Mouse (Mus musculus): ENCODE measurements around the gene Pxdn.
A peak's percentile ranks its signal among the peaks of the same experiment; 100 is the strongest.

Gene Pxdn

GRCm38 (mm10) chr12:30024264-30024825 is 86.9 kb downstream of the Pxdn start:
- DNase-seq (ENCODE audit: low spot score), result no peak

GRCm38 (mm10) chr12:30027721-30028340 is 90.4 kb downstream of the Pxdn start:
- no peak for DNase-seq (ENCODE audit: low spot score)

DNA sequence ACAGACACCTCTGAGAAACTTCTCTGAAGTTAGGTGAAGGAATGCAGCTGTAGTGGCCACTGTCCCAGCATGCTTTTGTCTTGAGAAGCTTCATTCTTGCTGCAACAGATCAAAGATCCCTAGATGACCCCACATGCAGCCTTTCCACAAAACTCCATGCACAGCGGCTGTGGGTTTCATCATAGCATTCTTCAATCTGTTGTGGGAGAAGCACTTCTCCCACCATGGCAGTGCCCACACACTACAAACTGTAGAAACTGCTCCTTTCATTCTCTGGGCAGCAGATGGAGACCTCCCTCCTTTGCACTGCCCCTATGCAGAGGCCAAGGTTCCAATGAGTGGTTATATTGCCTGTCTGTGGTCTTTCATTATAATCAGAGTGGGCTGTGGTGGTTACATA is 91.7 kb downstream of the Pxdn start:
- DNase-seq (ENCODE audit: low spot score), result no peak

GRCm38 (mm10) chr12:30030571-30030970 is 93.2 kb downstream of the Pxdn start:
- no peak for DNase-seq (ENCODE audit: low spot score)

DNA sequence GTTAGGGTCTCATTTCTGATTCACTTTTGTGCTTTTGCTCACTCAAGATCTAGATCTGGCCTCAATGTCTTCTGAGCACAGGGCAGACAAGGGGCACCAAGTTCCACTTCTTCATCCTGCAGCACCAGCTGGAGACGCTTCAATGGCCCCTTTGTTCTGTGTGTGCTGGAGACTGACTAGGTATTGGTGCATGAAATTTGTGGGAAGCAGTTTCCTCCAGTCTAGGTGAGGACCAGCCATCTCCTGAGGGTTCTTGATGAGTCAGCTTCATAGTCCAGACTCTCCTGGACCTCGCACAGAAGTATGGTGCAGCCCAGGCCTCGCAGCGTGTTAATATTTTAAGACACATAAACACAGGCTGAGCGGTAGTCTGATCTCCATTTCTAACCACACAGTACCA is 97.3 kb downstream of the Pxdn start:
- no peak for DNase-seq (ENCODE audit: low spot score)

- no peak for DNase-seq (ENCODE audit: low spot score)
Measured at GRCm38 (mm10) chr12:30035406-30035805, 98.0 kb downstream of the Pxdn start.

DNA sequence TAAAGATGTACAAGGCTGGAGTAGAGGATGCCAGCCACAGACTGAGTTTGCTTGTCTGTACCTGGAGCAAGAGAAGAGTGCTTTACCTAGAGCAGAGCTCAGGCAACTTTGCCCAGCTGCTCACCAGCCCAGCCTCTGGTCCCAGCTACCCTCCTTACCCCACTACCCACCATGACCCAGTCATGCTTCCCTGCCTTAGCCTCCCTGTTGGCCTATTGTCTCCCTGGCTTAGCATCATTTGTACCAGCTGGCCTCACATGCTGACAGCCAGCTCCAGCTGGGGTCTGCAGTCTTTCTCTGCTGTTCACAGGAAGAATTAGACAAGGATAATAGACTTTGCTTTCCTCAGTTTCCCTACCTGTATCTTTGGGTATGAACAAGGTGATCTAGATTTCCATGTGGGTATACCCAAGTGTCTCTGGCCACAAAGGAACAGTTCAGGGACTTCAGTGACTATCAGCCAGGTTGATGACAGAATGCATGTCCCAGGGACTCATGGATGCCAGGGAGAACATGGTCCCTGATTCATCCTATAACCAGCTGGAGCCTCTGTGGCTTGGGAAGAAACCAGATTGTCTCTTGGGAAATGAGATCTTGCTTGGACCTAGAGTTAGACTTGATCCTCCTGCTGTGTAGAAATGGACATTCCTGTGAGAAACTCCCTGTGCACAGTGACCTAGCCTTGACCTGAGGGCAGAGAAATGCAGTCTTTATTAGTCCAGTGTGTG is 98.6 kb downstream of the Pxdn start:
- DNase-seq (ENCODE audit: low spot score), result no peak

DNA sequence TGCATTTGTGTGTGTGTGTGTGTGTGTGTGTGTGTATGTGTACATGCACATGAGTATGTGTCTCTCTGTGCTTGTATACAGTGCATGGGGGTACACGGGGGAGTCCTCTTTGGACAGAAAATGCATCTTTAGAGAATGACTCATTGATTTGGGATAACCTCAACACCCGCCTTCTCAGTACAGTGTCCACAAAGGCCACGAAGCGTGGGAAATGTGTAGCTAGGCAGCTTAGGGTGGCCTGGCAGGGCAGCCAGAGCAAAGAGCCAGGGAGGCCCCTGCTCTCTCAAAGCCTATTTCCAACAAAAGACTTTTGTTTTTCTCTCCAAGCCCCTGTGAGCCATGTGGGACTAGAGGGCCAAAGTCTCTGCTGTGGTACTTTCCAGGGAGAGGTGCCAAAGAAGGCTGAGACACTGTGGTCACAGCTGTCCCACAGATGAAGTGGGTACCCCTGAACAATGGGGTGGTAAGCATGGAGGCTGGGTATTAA is 99.2 kb downstream of the Pxdn start:
- no peak for DNase-seq (ENCODE audit: low spot score)

DNA sequence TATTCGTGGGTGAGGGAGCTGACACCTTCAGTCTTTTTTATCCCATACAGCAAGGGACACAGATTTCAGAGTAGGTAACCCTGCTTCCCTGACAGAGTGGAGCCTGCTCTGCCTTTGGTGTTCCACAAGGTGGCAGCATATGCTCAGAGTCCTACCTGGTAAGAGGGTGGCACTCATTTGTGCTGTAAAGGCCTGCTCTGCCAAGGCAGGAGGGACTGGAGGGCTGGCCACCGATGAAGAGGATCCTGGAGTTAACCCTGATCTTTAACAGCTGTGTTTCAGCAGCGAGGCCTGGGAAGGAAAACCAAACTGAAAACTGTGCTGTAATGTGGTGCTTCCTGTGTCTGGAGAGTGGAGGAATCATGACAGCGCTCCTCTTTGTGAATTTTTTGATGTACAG is 102.2 kb downstream of the Pxdn start:
- peak; percentile 27 for DNase-seq (ENCODE audit: low spot score)

GRCm38 (mm10) chr12:30040150-30040549 is 102.7 kb downstream of the Pxdn start:
- DNase-seq (ENCODE audit: low spot score), result peak; percentile 21

DNA sequence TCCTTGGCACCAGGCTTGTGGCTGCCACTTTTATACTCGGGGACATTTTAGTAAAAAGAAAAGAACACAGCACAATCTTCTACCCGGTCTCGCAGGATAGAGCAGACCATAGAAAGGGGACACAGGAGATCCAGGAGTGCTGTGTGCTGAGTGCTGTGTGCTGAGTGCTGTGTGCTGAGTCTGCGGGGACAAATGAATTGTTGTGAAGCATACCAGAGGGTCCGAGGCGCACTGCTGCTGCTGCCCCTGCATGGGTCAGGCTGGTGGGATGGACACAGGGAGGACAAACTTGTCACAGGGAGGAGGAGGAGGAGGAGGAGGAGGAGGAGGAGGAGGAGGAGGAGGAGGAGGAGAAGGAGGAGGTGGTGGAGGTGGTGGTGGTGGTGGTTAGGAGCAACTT is 111.4 kb downstream of the Pxdn start:
- no peak for DNase-seq (ENCODE audit: low spot score)

GRCm38 (mm10) chr12:30049818-30050217 is 112.4 kb downstream of the Pxdn start:
- no peak for DNase-seq (ENCODE audit: low spot score)

GRCm38 (mm10) chr12:30050235-30050634 is 112.8 kb downstream of the Pxdn start:
- peak; percentile 51 for DNase-seq (ENCODE audit: low spot score)

DNA sequence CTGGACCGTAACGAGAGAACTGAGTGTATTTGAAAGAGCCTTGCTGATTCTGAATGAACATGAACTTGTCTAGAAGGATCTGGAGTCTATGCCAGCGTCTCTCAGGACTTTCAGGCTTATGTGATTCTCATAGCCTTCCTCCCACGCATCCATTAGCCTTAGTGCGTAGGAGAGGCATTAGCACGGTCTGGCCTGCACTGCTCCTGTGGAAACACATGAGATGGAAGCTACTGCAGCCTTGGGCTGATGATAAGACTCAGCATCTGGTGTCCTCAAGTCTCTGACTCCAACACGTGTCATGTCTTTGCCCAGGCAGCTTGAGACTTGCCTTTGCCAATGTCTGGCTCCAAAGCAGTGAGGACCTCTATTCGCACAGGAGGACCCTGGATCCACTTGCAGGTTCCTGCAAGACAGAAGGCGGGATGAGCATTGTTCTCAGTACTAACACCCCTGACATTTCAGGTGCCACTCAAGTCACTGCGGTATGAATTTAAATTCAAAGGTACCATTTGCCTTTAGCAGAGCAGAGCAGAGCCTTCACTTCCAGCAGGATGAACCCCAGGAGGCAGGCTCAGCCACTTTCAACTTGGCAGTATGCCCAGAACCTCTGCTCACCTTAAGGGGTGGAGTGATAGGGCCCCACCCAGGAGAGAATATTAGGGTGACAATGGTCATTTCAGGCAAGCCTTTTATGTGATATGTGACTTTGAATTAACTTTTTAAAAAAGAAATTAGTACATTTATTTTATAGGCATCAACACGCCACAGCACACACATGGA is 117.5 kb downstream of the Pxdn start:
- no peak for DNase-seq (ENCODE audit: low spot score)

DNA sequence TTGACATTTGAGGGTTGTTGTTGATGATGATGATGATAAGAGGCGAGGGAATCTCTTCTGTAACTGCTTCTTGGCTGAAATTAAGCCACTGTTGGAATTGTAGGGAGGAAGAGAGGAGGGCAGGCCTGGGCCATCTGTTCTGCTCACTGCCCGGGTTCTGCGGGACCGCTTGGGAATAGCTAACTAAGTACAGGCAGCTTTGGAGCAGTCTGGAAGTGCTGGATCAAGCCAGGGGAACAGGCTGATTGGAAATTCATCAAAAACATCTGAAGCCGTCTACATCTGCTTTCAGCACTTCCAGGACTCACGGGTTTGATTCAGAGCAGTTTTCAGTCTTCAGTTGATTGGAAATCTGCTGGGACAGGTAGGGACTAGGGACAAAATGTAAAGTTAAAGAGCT is 120.6 kb downstream of the Pxdn start:
- no peak for DNase-seq (ENCODE audit: low spot score)

GRCm38 (mm10) chr12:30061503-30062117 is 124.2 kb downstream of the Pxdn start:
- no peak for DNase-seq (ENCODE audit: low spot score)

GRCm38 (mm10) chr12:30062118-30062505 is 124.7 kb downstream of the Pxdn start:
- DNase-seq (ENCODE audit: low spot score), result no peak
